Mouse (Mus musculus): ENCODE results near the gene Gm7951.
"Not testable (repeated sequence)": the region's sequence is repeated elsewhere in the genome, so short reads cannot be mapped to it uniquely, and the experiment has no call there.

Gm7951 gene

GRCm38 (mm10) chr14:42117269-42117668 is at the start of gene Gm7951:
Gene Gm7951, minus strand, starts transcription at chr14:42117369.
- not testable (repeated sequence) for DNase-seq (ENCODE audit: low spot score in 2 of 2)

- not testable (repeated sequence) for DNase-seq (ENCODE audit: low spot score in 2 of 2)
These were observed 45.4 kb upstream of the Gm7951 start, which contains the start of gene Gm17027 for GRCm38 (mm10) chr14:42162522-42162921. Gene Gm17027, minus strand, starts transcription at chr14:42162622.

DNA sequence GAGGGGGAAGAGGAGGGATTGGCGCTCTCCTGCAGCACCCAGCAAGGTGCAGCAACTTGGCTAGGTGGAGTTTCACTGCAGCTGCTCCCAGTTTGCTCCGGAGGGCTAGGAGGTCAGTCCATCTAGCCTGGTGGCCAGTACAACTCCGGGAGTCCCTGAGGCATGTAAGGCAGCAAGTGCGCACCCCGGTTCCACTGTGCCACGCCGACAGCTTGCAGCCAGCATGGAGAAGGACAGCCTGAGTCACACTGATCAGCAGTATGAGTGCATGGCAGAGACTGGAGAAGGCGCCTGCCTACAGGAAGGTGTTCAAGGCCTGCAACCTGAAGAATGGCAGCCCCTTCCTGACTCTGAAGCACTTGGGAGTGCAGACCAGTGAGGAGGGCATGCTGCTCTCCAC is 17.4 kb upstream of the Gm7951 start:
- peak in 1 of 2 experiments; percentile 2 for DNase-seq (ENCODE audit: low spot score in 2 of 2)

DNA sequence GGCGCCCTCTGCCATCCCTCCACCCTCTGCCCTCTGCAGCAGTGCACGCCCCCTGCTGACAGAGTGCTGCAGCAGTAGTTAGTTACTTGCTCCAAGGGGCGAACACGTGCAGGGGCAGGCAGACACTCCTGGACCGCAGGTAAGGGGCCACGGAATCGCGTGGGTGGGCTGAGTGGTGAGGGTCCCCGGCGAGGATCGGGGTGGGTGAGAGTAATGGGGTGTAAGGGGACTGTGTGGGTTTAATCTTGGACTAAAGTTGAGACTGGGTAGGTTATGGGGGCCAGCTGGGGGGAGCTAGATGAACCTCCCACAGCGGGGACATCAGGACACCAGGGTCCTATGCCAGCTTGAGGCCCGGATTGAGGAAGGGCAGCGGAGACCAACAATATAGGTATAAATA is 16.6 kb upstream of the Gm7951 start:
- not testable (repeated sequence) for DNase-seq (ENCODE audit: low spot score in 2 of 2)

Data from right cerebral cortex, adult 2 months (tissue).